Mouse (Mus musculus): ENCODE measurements around the gene Zfp579. TPM values are rescaled to one million over a fixed set of nuclear protein-coding genes. Genes with fewer than 3 reads are reported as not detected.
"Not testable (repeated sequence)": the region's sequence is repeated elsewhere in the genome, so short reads cannot be mapped to it uniquely, and the experiment has no call there.

The Zfp579 gene
- total RNA-seq, 1 experiment from 2014 or later = 8.3 TPM

DNA sequence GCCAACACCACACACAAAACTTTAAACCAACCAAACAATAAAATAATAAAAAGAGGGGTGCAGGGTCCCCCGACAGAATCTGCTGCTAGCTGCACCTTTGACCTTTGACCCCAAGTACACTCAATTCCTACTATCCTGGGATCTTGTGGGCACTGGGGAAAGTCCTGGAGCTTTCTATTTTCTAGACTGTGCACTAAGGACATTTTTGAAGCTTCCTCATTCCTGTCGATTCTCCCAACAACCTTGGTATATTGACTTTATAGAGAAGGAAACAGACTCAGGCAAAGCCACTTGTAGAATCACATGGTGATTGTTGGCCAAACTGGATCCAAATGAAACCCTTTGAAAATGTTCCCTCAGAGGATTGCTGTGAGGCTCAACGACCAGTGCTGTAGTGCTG is 20.1 kb upstream of the Zfp579 start:
- ATAC-seq (replicated peaks; ENCODE audit: low read depth, poor library complexity, severe bottlenecking) = no peak

GRCm38 (mm10) chr7:5015118-5016001 is 19.4 kb upstream of the Zfp579 start, which contains the start of gene Gm44973:
Gene Gm44973 (plus strand): TSS chr7:5015496.
- peak; percentile 61 for ATAC-seq (replicated peaks; ENCODE audit: low read depth, poor library complexity, severe bottlenecking)

DNA sequence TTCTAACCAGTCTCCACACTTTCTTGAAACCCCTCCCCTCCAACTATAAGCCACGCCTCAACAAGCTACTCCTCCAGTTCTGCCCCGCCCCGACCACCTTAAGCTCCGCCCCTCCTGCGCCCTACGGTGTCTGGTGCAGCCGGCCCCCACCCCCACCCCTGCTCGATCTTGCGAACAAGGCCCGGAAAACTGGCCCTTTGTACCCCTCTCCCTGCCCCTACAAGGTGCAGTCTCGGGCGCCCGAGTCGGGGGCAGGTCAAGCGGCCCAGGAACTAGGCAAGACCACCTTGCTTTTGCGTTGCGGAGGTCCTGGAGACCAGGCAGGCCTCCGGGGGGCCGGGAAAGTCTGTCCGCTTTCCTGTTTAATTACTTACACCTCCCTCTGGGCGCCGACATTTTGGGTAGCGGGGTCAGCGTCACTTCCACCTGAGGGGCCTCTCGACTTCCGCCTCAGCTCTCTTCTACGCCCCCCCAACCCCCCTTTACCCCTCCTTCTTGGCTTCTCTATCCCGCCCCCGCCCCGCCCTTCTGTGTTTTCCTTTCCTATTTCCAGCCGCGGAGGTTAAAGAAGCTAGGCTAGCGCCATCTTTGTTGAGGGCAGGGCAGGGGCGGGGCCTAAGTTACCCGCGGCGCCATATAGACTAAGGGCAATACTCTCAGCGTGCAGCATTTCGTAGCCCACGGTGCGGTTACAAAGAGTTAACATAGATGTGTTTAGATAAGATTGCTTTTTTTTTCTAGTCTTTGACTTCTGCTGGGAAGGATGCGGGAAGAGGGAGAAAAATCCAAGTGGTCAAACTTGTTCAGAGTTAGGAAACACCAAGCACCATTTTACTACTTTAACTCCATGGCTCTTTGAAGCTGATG is 18.5 kb upstream of the Zfp579 start, which contains the start of the genes Zfp524 and Fiz1:
Gene Zfp524 (plus strand): TSS at position 165 of the 867 bp plus-strand sequence.
Gene Fiz1 (minus strand): TSS at position 447 of the 867 bp plus-strand sequence.
- ATAC-seq (replicated peaks; ENCODE audit: low read depth, poor library complexity, severe bottlenecking) = peak; percentile 64

DNA sequence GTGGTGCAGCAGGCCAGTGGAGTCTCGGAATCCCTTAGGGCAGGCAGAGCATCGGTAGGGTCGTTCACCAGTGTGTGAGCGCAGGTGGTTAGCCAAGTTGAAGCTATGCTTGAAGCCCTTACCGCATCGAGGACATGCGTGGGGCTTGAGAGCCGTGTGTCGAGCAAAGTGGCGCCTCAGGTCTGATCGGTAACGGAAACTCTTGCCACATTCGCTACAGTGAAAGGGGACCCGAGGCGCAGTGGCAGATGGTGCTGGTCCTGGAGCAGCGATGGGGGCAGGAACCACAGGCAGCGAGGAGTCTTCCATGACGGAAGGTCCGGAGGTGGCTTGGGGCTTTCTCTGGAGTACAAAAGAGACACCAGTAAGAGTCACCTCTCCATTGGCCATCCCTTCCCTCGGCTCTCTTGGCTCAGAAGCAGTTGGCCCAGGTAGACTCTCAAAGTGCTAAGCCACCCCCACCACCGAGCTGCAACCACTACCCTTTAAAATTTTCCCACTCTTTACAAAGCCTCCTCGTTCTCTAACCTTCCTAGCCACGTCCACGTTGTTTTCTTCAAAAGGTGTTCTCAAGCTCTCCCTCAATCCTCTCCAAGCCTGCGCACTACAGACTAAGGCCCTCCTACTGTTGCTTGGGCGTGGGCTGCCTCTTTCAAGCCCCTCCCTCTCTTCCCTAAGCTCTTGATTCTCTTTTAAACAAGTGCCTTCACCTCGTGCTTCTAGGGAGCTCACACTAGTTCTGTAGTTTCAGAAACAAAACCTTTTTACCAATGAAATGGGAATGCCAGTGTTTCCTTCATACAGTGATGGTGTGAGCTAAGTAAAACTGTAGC is 16.9 kb upstream of the Zfp579 start:
- ATAC-seq (replicated peaks; ENCODE audit: low read depth, poor library complexity, severe bottlenecking) = no peak

DNA sequence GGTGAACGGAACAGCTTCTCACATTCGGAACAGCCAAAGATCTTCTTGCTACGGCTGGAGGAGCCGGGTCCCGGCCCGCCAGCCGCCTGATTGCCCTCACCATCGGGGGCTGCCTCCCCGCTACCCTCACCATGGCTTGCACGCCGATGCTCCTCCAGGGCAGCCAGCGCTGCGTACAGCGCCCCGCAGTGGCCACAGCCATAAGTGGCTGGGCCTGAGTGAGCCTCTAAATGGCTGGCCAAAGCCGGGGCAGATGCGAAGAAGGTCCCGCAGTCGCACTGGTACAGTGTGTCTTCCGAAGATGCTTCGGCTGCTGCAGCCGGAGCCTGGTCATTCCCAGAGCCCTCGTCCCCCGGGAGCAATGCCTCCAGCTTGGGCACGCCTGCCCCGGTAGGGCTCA is 12.3 kb upstream of the Zfp579 start:
- no peak for ATAC-seq (replicated peaks; ENCODE audit: low read depth, poor library complexity, severe bottlenecking)

GRCm38 (mm10) chr7:5002876-5003275 is 6.9 kb upstream of the Zfp579 start:
- ATAC-seq (replicated peaks; ENCODE audit: low read depth, poor library complexity, severe bottlenecking) = not testable (repeated sequence)

GRCm38 (mm10) chr7:4999876-5000275 is 3.9 kb upstream of the Zfp579 start:
- ATAC-seq (replicated peaks; ENCODE audit: low read depth, poor library complexity, severe bottlenecking) = peak; percentile 57

DNA sequence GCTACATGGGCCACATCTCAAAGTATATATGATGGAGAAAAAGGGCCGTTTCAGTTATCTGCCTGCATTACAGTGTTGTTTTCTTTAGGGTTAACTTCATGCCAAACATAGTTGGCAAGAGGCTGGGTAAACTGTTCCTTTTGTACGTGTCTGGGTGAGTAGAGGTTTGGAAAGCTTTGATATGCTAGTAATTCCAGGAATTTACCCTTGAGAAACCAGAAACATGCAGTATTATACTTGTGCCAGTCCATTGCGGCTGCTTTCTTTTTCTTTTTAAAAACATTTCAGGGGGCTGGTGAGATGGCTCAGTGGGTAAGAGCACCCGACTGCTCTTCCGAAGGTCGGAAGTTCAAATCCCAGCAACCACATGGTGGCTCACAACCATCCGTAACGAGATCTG is 976 bp upstream of the Zfp579 start:
- no peak for ATAC-seq (replicated peaks; ENCODE audit: low read depth, poor library complexity, severe bottlenecking)

GRCm38 (mm10) chr7:4995268-4996002 is 523 bp downstream of the Zfp579 start:
- no peak; the same call in 1 of the 2 replicates for ATAC-seq (replicated peaks; ENCODE audit: low read depth, poor library complexity, severe bottlenecking)

- no peak for ATAC-seq (replicated peaks; ENCODE audit: low read depth, poor library complexity, severe bottlenecking)
These were observed 1.8 kb downstream of the Zfp579 start for GRCm38 (mm10) chr7:4993999-4994788.

DNA sequence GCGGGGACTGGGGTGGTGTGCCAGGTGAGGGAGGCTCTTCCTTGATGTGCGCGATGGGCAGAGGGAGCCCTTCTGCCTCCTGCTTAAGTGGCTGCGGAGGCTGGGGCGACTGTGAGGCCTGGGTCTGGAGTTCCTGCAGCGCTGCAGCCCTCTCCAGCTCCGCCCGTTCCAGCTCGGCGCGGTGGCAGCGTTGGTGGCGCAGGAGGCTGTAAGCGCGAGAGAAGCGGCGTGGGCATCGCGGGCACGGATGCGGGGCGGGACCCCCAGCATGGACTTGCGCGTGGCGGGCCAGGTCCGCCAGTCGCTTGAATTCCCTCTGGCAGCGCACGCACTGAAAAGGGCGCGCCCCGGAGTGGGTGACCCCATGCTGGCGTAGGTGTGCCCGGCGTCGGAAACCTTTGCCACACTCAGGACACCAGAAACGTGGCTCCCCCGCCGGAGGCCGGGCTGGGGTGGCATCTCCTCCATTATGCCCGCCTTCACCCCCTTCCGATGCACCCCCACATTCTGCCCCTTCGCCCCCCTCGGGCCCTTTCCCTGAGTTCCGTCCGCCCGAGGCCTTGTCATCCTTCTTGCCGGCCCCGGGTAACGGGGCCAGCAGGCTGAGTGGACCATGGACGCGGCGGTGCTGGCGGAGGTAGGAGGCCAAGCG is 2.5 kb downstream of the Zfp579 start:
- ATAC-seq (replicated peaks; ENCODE audit: low read depth, poor library complexity, severe bottlenecking) = no peak

GRCm38 (mm10) chr7:4988250-4988649 is 7.7 kb downstream of the Zfp579 start:
- no peak for ATAC-seq (replicated peaks; ENCODE audit: low read depth, poor library complexity, severe bottlenecking)

DNA sequence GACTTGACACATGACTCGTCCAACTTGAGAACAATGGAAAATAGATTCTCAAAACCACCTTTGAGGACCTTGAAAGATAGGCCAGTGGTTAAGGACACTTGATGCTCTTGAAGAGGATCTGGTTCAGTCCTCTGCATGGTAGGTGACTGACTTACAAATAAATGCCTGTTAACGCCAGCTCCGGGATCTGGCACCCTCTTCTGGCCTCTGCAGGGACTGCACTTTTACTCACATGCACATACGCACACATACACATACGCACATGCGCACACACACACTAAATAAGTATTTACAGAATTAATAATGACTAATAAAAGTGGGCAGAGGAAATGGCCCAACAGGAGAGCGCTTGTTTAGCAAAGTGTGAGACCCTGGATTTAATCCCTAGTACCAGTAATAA is 19.1 kb downstream of the Zfp579 start:
- ATAC-seq (replicated peaks; ENCODE audit: low read depth, poor library complexity, severe bottlenecking) = no peak

GRCm38 (mm10) chr7:4975455-4975854 is 20.5 kb downstream of the Zfp579 start:
- no peak for ATAC-seq (replicated peaks; ENCODE audit: low read depth, poor library complexity, severe bottlenecking)

- ATAC-seq (replicated peaks; ENCODE audit: low read depth, poor library complexity, severe bottlenecking) = 0 out of 2 replicates have a peak, but pooled peaks have one; percentile 7
These were observed 23.5 kb downstream of the Zfp579 start for GRCm38 (mm10) chr7:4972321-4973047.

DNA sequence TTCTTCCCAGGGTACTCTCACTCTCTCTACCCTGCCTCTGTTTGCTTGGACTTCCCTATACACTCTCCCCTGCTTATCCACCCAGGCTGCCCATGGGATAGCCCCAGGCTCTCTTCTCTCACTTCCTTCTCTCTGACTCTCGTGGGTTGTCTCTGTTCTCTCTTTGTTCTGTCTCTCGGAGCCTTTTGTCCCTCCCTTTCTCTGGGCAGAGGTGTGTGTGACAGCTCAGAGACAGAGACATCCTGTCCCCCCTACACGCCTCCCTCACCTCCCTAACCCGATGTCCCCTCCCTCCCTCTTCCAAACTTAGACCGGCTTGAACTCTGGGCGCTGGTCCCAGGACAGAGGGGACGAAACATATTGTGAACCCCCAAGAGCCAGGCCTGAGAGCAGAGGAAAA is 24.2 kb downstream of the Zfp579 start:
- ATAC-seq (replicated peaks; ENCODE audit: low read depth, poor library complexity, severe bottlenecking) = peak; percentile 52

DNA sequence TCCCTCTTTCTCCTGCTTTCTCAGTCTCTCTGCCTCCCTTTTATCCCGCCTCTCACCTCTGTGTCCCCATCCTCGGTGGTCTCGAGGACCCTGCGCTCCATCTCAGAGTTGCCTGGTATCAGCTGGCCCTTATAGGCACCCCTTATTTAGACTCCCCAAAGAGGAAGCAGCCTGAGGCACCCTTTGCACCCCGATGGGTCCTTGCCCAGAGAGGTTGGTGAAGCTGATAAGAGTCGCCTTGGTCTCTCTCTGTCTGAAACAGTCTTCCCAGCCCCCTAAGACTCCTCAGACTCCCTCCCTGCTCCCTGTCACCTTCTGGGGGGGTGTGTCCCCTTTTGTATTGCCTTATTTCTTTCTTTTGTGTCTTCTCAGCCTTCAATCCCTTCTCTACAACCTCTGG is 24.9 kb downstream of the Zfp579 start, which contains the start of gene Sbk3:
Gene Sbk3 (minus strand): TSS at position 101 of the 400 bp plus-strand sequence.
- 0 out of 2 replicates have a peak, but pooled peaks have one; percentile 30 for ATAC-seq (replicated peaks; ENCODE audit: low read depth, poor library complexity, severe bottlenecking)

Measured in common myeloid progenitor, adult 5-6 weeks (primary cell).